Mouse (Mus musculus) spleen, adult 2 months (tissue): ENCODE measurements at regions not wholly inside any gene's neighbourhood (a gene's known extent, or its start where the extent isn't known, plus 50 kb on each side); places are given as distances from the start of the nearest gene placed in this dataset.

Source experiments
- CTCF ChIP-seq: fragments of 200-500 bp; IDR thresholded peaks from 2 replicates; pipeline ENCODE4 v1.5.1; 2011; ENCODE audit warnings: mild to moderate bottlenecking, inconsistent platforms; ENCODE audit not compliant: insufficient read depth, insufficient read length, insufficient replicate concordance; ENCODE audit errors: extremely low read depth
- POLR2A ChIP-seq: fragments of 200-500 bp; IDR thresholded peaks from 2 replicates; pipeline ENCODE4 v1.6.1; 2011; ENCODE audit warnings: low read depth, low read length, inconsistent platforms

DNA sequence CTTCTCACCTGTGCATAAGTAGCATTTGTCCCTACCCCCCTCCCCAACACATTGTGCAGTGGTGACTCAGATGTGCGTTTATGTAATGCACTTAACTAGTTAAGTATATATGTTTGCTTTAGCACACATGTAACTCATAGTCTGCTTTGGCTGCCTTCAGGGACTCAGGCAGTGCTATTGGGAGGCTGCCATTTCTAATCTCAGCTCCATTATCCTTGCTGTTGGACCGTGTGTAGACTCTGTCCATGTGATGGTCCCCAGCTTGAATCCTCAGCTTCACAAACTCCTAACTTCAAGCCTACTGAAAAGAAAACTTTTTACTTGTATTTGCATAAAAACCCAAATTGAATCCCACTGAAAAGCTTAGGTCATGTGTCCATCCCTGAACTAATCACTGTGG lies 194.7 kb upstream of the Ppp2r3a start:
- TF ChIP-seq CTCF (no peak), POLR2A (no peak)
